Mouse (Mus musculus): ENCODE results near the gene Lasp1.

The Lasp1 gene

DNA sequence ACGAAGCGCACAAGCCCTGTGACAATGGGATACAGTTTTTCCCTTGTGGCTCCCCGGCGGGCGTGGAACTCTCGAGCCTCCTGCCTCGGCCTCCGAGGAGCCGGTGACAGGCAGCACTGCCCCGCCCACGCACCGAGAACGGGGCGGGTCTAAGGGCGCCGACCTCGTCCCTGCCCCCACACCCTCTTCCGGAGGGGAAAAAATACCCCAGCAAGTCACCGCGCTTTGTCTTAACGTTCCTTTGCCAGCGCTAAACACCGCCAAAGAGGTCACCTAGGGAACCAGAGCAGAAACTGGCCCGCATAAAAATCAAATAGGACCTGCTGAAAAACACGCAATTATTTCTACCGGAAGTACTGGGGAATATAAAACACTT, 84.7 kb downstream of the Lasp1 start:
- peak; percentile 81 for DNase-seq

DNA sequence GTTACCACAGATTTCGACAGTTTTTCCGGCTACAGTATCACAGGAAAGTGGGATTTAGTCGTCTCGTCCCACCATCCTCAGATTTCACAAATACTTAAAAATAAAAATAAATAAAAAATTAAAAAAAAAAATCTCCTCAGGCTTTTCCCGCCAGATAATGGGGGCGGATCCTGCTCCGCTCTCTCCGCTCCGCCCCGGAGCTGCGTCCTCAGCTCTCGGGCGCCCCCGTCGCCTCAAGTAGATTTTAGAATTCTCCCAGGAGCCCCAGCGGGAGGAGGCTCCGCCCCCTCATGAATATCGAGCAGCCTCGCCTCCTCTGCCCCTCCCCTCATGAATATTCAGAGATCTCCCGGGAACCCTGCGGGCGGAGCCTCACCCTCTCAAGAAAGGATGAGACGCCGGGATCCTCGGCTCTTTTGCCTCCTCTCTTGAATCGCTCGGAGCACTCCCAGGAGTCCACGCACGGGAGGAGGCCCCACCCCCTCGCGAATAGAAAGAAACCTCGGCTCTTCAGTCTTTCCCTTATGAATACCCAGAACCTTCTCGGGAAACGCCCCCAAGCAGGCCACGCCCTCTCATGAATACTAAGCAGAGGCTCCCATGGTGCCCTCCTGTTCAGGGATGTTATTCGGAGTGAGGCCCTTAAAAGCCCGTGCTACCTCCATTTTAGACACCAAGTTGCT, 85.3 kb downstream of the Lasp1 start, which contains the start of gene Fbxo47:
TSS of gene Fbxo47 (minus strand) at position 237 of the 683 bp plus-strand sequence.
- peak; percentile 99 for DNase-seq

DNA sequence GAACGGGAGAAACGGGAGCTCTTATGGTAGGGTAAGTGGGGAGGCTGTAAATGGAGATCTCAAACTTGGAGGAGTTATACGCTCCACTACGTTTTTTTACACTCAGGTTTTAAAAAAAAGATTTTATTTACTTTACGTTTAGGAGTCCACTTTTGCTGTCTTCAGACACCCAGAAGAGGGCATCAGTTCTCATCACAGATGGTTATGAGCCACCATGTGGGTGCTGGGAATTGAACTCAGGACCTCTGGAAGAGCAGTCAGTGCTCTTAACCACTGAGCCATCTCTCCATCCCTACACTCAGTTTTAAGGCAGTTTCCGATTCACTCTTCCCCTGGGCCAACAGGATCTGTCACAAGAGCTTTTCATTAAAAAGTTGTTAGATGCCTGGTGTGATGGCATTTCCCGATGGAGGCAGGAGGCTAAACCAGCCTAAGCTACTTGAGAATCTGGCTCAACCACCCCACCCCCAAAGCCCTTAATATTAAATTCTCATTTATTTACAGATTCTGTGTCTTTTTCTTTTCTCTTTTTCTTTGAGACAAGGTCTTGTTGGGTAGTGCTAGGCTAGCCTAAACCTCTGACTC, 85.9 kb downstream of the Lasp1 start:
- no peak for DNase-seq

DNA sequence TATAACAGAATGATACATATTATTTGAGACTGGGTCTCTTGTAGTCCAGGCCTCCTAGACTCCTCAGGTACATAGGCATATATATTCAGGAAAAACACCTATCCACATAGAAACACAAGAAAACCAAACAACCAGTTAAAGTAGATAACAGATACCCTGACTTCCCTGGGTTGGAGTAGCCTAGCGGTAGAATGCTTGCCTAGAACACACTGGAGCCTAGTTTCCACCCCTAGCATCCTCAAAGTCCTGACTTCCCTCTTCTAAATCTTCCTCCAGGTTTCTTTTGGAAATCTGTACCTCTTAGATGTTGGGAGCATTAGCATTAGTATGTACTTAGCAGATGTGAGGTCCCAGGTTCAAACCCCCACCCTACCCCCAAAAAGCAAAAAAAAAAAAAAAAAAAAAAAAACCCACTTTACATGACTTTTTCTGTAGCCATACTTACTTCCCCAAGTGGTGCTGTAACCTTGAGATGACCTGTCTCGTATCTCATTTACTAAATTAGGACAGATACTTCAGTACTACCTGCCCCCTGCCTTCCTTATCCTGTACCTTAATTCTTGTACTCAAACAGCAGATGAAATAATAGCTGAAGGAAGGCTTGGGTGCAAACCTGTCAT, 86.6 kb downstream of the Lasp1 start:
- DNase-seq = no peak
